Mouse (Mus musculus): Measurements from ENCODE around the gene Timm8a2. TPM values are rescaled to one million over a fixed set of nuclear protein-coding genes. Genes with fewer than 3 reads are reported as not detected.

Gene Timm8a2
- polyA plus RNA-seq, 1 experiment from 2014 or later: not detected

DNA sequence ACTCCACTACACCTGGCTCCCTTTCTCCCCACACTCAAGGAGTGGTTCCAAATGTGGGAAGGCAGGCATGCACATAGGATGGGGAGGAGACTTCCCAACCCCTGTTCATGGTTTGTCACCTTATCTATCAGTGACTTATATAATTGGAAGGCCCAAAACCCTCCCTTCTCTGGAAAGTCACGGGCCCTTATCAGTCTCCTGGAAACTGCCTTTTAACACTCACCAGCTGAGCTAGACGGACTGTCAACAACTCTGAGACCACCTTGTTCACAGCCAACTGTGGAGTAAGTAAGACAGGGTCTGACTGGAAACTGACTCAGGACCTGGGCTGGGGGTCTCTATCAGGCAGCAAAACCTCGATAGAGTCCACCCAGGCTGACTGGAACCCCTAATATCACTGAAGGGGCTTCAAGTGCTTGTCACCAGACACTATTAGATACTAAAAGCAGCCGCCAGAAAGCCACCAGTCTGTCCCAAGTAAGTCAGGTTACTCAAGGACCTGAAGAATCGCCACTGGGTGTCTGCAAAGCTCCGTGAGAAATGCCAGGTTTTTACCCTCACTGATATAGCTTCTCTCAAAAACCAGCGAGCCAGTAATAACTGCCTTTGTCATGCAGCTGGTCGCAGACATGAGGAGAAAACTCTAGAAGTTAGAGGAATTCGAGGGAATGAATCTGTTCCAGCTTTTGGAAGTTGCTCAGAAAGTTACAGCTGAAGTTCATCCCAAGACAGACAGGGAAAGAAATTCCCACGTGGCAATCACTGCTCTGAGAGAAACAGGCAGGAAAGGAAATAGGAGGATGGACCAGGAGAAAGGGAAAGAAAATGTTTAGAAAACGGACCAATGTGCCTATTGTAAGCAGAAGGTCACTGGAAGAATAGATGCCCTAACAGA is 34.6 kb downstream of the Timm8a2 start:
- Histone ChIP-seq H3K27ac (ENCODE audit: low read depth, low read length) (no peak overlapping the region), H3K4me3 (ENCODE audit: low read depth, low read length) (no peak overlapping the region), H3K4me1 (ENCODE audit: control insufficient read depth, insufficient read depth, low read length) (peaks cover 3% of the 10 kb centered on the region; the same call in 1 of the 2 replicates), H3K36me3 (ENCODE audit: control insufficient read depth, insufficient read depth, low read length) (no peaks in the 10 kb centered on the region), H3K27me3 (ENCODE audit: control insufficient read depth, insufficient read depth, low read length) (peaks cover 81% of the 10 kb centered on the region), H3K4me2 (no peak overlapping the region), H3K9ac (ENCODE audit: low read depth, low read length) (no peak overlapping the region), H3K9me3 (replicated peaks; ENCODE audit: control insufficient read depth, low read length) (no peaks in the 10 kb centered on the region)
- ATAC-seq (replicated peaks; ENCODE audit: insufficient number of reproducible peaks, low FRiP score, low TSS enrichment): peak; percentile 62
- 21% methylated on average over 11 of the region's 11 CpGs for WGBS (ENCODE audit: insufficient replicate concordance)

DNA sequence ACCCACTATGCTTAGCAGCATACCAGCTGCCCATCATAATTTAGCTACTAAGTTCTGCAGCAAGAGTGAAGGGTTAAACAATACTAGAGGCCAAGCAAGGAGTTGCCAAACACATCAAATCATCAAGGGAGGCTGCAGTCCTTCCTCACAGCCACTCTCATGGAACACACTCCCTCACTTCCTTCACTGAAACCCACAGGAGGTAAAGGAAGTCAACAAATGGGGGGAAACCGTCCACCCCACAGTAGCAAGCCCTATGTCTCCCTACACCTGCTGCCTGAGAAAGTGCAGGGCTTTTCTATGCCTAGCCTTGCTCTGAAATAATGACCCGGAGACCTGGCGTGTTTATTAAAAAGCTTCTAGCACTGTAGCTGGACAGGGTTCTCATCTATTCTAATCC is 35.5 kb downstream of the Timm8a2 start:
- no peak for ATAC-seq (replicated peaks; ENCODE audit: insufficient number of reproducible peaks, low FRiP score, low TSS enrichment)
- H3K27ac ChIP-seq (ENCODE audit: low read depth, low read length): no peak overlapping the region
- H3K9me3 ChIP-seq (replicated peaks; ENCODE audit: control insufficient read depth, low read length): no peaks in the 10 kb centered on the region
- H3K27me3 ChIP-seq (ENCODE audit: control insufficient read depth, insufficient read depth, low read length): peaks cover 82% of the 10 kb centered on the region
- H3K4me1 ChIP-seq (ENCODE audit: control insufficient read depth, insufficient read depth, low read length): peaks cover 3% of the 10 kb centered on the region; the same call in 1 of the 2 replicates
- 69% methylated on average over 3 of the region's 3 CpGs for WGBS (ENCODE audit: insufficient replicate concordance)
- no peak overlapping the region for H3K4me3 ChIP-seq (ENCODE audit: low read depth, low read length)
- no peaks in the 10 kb centered on the region for H3K36me3 ChIP-seq (ENCODE audit: control insufficient read depth, insufficient read depth, low read length)
- H3K4me2 ChIP-seq: no peak overlapping the region
- H3K9ac ChIP-seq (ENCODE audit: low read depth, low read length): no peak overlapping the region

DNA sequence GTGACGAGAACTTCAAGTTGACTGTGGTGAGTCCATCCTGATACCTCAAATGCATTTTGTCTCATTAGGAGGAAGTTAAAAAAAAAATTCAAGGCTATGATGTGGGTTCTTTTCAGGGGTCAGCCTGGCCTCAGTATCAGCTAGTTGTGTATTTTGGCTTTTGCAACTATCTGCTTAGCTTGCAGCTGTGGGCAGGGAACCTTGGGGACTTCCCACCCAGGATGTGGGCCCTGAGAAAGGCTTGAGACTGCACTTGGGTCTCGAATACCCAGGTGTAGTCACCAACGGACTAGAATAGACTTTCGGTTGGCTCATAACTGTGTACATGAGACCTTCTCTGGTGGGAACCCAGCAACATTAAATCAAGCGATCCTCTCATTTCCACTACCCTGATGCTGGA is 38.9 kb downstream of the Timm8a2 start:
- H3K4me2 ChIP-seq: no peak overlapping the region
- WGBS (ENCODE audit: insufficient replicate concordance): 78% methylated on average over 5 of the region's 5 CpGs
- peaks cover 3% of the 10 kb centered on the region; the same call in 1 of the 2 replicates for H3K4me1 ChIP-seq (ENCODE audit: control insufficient read depth, insufficient read depth, low read length)
- no peaks in the 10 kb centered on the region for H3K36me3 ChIP-seq (ENCODE audit: control insufficient read depth, insufficient read depth, low read length)
- H3K27ac ChIP-seq (ENCODE audit: low read depth, low read length): no peak overlapping the region
- H3K9me3 ChIP-seq (replicated peaks; ENCODE audit: control insufficient read depth, low read length): no peaks in the 10 kb centered on the region
- no peak overlapping the region for H3K9ac ChIP-seq (ENCODE audit: low read depth, low read length)
- peaks cover 69% of the 10 kb centered on the region for H3K27me3 ChIP-seq (ENCODE audit: control insufficient read depth, insufficient read depth, low read length)
- no peak overlapping the region for H3K4me3 ChIP-seq (ENCODE audit: low read depth, low read length)
- no peak for ATAC-seq (replicated peaks; ENCODE audit: insufficient number of reproducible peaks, low FRiP score, low TSS enrichment)

DNA sequence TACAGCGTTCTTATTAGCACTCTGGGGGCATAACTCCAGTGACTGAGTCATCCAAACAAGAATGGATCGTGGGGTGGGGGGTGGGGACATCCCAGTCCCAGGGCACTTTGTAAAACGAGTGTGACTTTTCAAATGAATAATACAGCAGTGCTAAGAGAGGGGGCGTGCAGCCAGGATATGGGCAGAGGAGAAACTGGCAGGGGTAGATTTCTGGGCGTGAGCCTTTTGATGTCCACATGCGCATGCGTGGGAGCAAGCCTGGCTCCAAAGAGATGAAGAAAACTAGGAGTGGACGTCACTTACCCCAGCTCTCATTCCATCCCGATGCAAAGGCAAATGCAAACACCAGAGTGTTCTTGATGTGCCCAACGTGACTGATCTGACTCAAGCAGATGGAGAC is 39.9 kb downstream of the Timm8a2 start:
- H3K27ac ChIP-seq (ENCODE audit: low read depth, low read length): no peak overlapping the region
- no peak overlapping the region for H3K4me2 ChIP-seq
- 79% methylated on average over 10 of the region's 10 CpGs for WGBS (ENCODE audit: insufficient replicate concordance)

DNA sequence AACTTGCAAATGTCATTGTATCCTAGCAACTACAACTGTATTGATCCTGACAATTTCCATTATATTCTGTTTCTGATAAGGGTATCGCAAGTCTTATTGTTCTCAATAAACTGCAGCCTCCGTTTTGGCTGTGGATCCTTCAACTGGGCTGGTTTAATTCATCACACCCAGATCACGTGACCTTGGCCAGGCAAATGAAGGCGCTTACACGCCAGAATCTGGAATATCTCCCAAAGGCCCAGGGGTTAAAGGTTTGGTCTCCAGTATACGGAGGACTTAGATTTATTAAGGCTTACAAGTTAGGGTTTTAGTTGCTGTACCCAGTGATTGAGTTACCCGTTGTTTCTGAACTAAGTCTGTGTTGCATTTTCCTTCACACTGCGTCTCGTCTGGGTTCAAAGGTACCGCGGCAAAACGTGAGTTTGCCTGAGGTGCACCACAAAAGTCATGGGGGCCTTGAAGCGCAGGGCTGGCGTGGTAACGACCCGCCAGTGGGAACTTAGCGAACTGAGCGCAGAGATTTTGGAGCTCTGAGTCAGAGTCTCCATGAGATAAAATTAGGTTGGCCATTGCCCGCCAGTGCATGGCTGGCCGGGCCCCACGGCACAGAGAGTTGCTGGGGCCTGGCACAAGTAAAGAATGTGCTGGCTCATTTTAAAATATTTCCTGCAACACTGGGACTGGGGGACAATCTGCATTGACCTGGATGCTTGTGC is 41.2 kb downstream of the Timm8a2 start:
- H3K4me2 ChIP-seq: no peak overlapping the region
- ATAC-seq (replicated peaks; ENCODE audit: insufficient number of reproducible peaks, low FRiP score, low TSS enrichment): no peak

More for the DNA sequence above, 39.9 kb downstream of the Timm8a2 start:
- Histone ChIP-seq H3K9ac (ENCODE audit: low read depth, low read length) (no peak overlapping the region), H3K27me3 (ENCODE audit: control insufficient read depth, insufficient read depth, low read length) (peaks cover 71% of the 10 kb centered on the region), H3K4me3 (ENCODE audit: low read depth, low read length) (no peak overlapping the region), H3K4me1 (ENCODE audit: control insufficient read depth, insufficient read depth, low read length) (no peaks in the 10 kb centered on the region), H3K9me3 (replicated peaks; ENCODE audit: control insufficient read depth, low read length) (no peaks in the 10 kb centered on the region), H3K36me3 (ENCODE audit: control insufficient read depth, insufficient read depth, low read length) (no peaks in the 10 kb centered on the region)
- ATAC-seq (replicated peaks; ENCODE audit: insufficient number of reproducible peaks, low FRiP score, low TSS enrichment): no peak

DNA sequence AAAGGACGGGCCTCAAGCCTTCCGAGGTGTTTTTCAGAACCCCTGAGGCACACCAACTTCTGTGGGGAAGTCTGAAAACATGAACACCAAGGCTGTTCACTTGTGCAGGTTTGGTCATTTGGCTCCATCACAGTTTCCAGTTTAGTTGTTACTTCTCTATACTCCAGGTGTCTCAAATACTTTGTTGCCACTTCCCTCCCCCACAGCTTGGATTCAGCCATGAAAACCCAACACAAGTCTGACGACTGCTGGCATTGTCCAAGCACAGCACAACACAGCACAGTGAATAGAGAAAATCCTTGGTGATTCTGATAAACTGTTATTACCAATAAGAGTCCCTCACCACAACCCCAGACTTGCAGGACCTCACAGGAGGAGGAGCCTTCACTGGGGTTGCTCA is 42.5 kb downstream of the Timm8a2 start:
- Histone ChIP-seq H3K27me3 (ENCODE audit: control insufficient read depth, insufficient read depth, low read length) (peaks cover 48% of the 10 kb centered on the region), H3K4me2 (no peak overlapping the region), H3K9ac (ENCODE audit: low read depth, low read length) (no peak overlapping the region), H3K27ac (ENCODE audit: low read depth, low read length) (no peak overlapping the region), H3K36me3 (ENCODE audit: control insufficient read depth, insufficient read depth, low read length) (no peaks in the 10 kb centered on the region), H3K4me1 (ENCODE audit: control insufficient read depth, insufficient read depth, low read length) (no peaks in the 10 kb centered on the region), H3K9me3 (replicated peaks; ENCODE audit: control insufficient read depth, low read length) (no peaks in the 10 kb centered on the region), H3K4me3 (ENCODE audit: low read depth, low read length) (no peak overlapping the region)
- 76% methylated on average over 3 of the region's 3 CpGs for WGBS (ENCODE audit: insufficient replicate concordance)
- no peak for ATAC-seq (replicated peaks; ENCODE audit: insufficient number of reproducible peaks, low FRiP score, low TSS enrichment)

More for the DNA sequence above, 41.2 kb downstream of the Timm8a2 start:
- Histone ChIP-seq H3K36me3 (ENCODE audit: control insufficient read depth, insufficient read depth, low read length) (no peaks in the 10 kb centered on the region), H3K4me1 (ENCODE audit: control insufficient read depth, insufficient read depth, low read length) (no peaks in the 10 kb centered on the region), H3K27me3 (ENCODE audit: control insufficient read depth, insufficient read depth, low read length) (peaks cover 61% of the 10 kb centered on the region), H3K27ac (ENCODE audit: low read depth, low read length) (no peak overlapping the region), H3K9me3 (replicated peaks; ENCODE audit: control insufficient read depth, low read length) (no peaks in the 10 kb centered on the region), H3K9ac (ENCODE audit: low read depth, low read length) (no peak overlapping the region), H3K4me3 (ENCODE audit: low read depth, low read length) (no peak overlapping the region)
- 75% methylated on average over 21 of the region's 21 CpGs for WGBS (ENCODE audit: insufficient replicate concordance)

DNA sequence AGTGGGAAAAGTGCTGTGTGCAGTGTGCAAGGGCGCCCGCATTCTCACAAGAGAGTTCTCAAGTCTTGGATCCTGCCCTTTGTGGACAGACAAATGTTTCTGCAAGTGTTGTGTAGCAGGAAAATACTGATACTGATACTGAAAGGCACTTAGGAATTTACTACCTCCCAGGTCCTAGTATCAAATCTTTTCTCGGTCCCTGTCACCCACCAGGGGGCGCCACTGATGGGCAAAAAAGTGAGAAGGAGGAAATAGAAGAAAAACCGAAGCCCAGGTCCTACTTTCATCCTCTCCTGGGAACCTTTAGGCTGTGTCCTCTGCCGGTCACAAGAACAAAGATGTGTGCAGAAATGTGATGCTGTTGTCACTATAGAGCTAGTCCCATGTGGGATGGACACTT is 45.0 kb downstream of the Timm8a2 start:
- ATAC-seq (replicated peaks; ENCODE audit: insufficient number of reproducible peaks, low FRiP score, low TSS enrichment): no peak
- H3K9ac ChIP-seq (ENCODE audit: low read depth, low read length): no peak overlapping the region

DNA sequence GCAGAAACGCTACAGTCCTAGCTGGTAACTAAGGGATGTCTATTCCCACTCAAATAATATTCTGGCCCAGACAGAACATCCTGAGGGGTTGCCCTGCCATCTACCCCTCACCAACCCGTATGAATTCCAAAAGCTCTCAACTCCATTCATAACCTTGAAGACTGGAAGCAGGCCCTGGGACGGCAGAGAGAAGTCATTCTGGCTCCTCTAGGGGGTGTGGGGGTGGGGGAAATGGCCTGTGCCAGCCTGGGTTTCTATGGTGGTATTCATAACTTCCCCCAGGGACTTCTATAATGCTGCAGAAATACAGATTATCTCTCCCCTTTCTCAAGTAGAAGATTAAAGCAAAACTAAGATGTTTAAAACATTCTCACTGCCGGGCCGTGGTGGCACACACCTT is 45.4 kb downstream of the Timm8a2 start:
- Histone ChIP-seq H3K27me3 (ENCODE audit: control insufficient read depth, insufficient read depth, low read length) (peaks cover 19% of the 10 kb centered on the region), H3K9me3 (replicated peaks; ENCODE audit: control insufficient read depth, low read length) (no peaks in the 10 kb centered on the region), H3K9ac (ENCODE audit: low read depth, low read length) (no peak overlapping the region), H3K4me1 (ENCODE audit: control insufficient read depth, insufficient read depth, low read length) (no peaks in the 10 kb centered on the region), H3K27ac (ENCODE audit: low read depth, low read length) (no peak overlapping the region), H3K4me3 (ENCODE audit: low read depth, low read length) (no peak overlapping the region), H3K36me3 (ENCODE audit: control insufficient read depth, insufficient read depth, low read length) (no peaks in the 10 kb centered on the region), H3K4me2 (no peak overlapping the region)
- ATAC-seq (replicated peaks; ENCODE audit: insufficient number of reproducible peaks, low FRiP score, low TSS enrichment): no peak
- 79% methylated on average over 5 of the region's 5 CpGs for whole genome bisulfite sequencing (ENCODE audit: insufficient replicate concordance)

More for the DNA sequence above, 45.0 kb downstream of the Timm8a2 start:
- Histone ChIP-seq H3K4me2 (no peak overlapping the region), H3K4me3 (ENCODE audit: low read depth, low read length) (no peak overlapping the region), H3K4me1 (ENCODE audit: control insufficient read depth, insufficient read depth, low read length) (no peaks in the 10 kb centered on the region), H3K9me3 (replicated peaks; ENCODE audit: control insufficient read depth, low read length) (no peaks in the 10 kb centered on the region), H3K27ac (ENCODE audit: low read depth, low read length) (no peak overlapping the region), H3K27me3 (ENCODE audit: control insufficient read depth, insufficient read depth, low read length) (peaks cover 24% of the 10 kb centered on the region), H3K36me3 (ENCODE audit: control insufficient read depth, insufficient read depth, low read length) (no peaks in the 10 kb centered on the region)
- WGBS (ENCODE audit: insufficient replicate concordance): 39% methylated on average over 6 of the region's 6 CpGs
